Mouse (Mus musculus) embryonic facial prominence, embryonic 14.5 days (tissue): ENCODE data around the gene Accs. TPM values are rescaled to one million over a fixed set of nuclear protein-coding genes. Genes with fewer than 3 reads are reported as not detected.

Experiments
- ATAC-seq: fragments of 200-750 bp; cut with Nextera tagmentation; 2 replicates; pipeline ENCODE4 v1.8.0; 2017; ENCODE audit warnings: low read depth, moderate number of reproducible peaks, moderate TSS enrichment
- DNase-seq: peaks from one replicate; pipeline ENCODE4 v3.0.0-alpha.2; 2015; ENCODE audit warnings: low spot score
- H3K27ac ChIP-seq: fragments of 300-500 bp; sonication (generic); replicated peaks from 2 replicates; pipeline ENCODE4 v1.5.1; 2014; ENCODE audit warnings: low read depth, mild to moderate bottlenecking, low read length, moderate library complexity
- H3K27me3 ChIP-seq: fragments of 300-500 bp; sonication (generic); replicated peaks from 2 replicates; pipeline ENCODE4 v1.6.1; 2014; ENCODE audit warnings: low read length; ENCODE audit not compliant: control insufficient read depth, insufficient read depth
- H3K36me3 ChIP-seq: fragments of 300-500 bp; sonication (generic); 2 replicates; pipeline ENCODE4 v1.6.1; 2014; ENCODE audit warnings: low read length, mixed read lengths; ENCODE audit not compliant: control insufficient read depth, insufficient read depth
- H3K4me1 ChIP-seq: fragments of 300-500 bp; sonication (generic); 2 replicates; pipeline ENCODE4 v1.6.1; 2014; ENCODE audit warnings: antibody characterized with exemption, low read length; ENCODE audit not compliant: control insufficient read depth, insufficient read depth
- H3K4me2 ChIP-seq: fragments of 300-500 bp; sonication (generic); 2 replicates; pipeline ENCODE4 v1.6.1; 2014; ENCODE audit warnings: low read depth, mild to moderate bottlenecking, low read length, moderate library complexity, mixed read lengths
- H3K4me3 ChIP-seq: fragments of 300-500 bp; sonication (generic); 2 replicates; pipeline ENCODE4 v1.5.1; 2014; ENCODE audit warnings: low read depth, mild to moderate bottlenecking, low read length
- H3K9ac ChIP-seq: fragments of 300-500 bp; sonication (generic); 2 replicates; pipeline ENCODE4 v1.6.1; 2014; ENCODE audit warnings: low read depth, mild to moderate bottlenecking, low read length, moderate library complexity, mixed read lengths
- H3K9me3 ChIP-seq: fragments of 300-500 bp; sonication (generic); 2 replicates; pipeline ENCODE4 v1.6.1; 2016; ENCODE audit warnings: low read length; ENCODE audit not compliant: control insufficient read depth
- WGBS: fragments of 180-500 bp; shearing (Covaris S2); extraction: QIAGEN DNeasy Blood & Tissue Kit; methylation state at CpG from one replicate; pipeline ENCODE4 v1.1.7; 2014; 5-methylcytosine and 5-hydroxymethylcytosine counted together
- polyA plus RNA-seq: library from polyadenylated mRNA; unstranded; fragments of >200 nt; fragmentation: Nextera tagmentation; extraction: Ambion mirVana; gene quantifications from 2 replicates; pipeline ENCODE4 v1.2.1, GENCODE M21; 2014

Gene Accs
- polyA plus RNA-seq = 5.7 and 7.0 TPM in 2 replicates

GRCm38 (mm10) chr2:93849505-93850089, at the start of gene Accs:
Gene Accs (minus strand): TSS chr2:93849943.
- WGBS = under 1% methylated on average over 28 of the region's 28 CpGs

GRCm38 (mm10) chr2:93891611-93892280, 42.0 kb upstream of the Accs start:
- H3K4me1 ChIP-seq = peaks cover 9% of the 10 kb centered on the region
- no peak overlapping the region for H3K4me3 ChIP-seq
- peak overlapping the region; percentile 12; the same call in 1 of the 2 replicates for H3K27ac ChIP-seq
- H3K4me2 ChIP-seq = no peak overlapping the region
- no peaks in the 10 kb centered on the region for H3K9me3 ChIP-seq
- WGBS = 19% methylated on average over 9 of the region's 9 CpGs
- DNase-seq = peak; percentile 91
- no peaks in the 10 kb centered on the region for H3K36me3 ChIP-seq
- ATAC-seq = peak; percentile 95
- no peak overlapping the region for H3K9ac ChIP-seq
- no peaks in the 10 kb centered on the region for H3K27me3 ChIP-seq

More at GRCm38 (mm10) chr2:93849505-93850089, at the start of gene Accs:
- Histone ChIP-seq H3K9ac (peak within 1 kb of the TSS; percentile 71), H3K27me3 (no peaks in the 10 kb centered on the region), H3K4me1 (peaks cover 21% of the 10 kb centered on the region), H3K36me3 (peaks cover 7% of the 10 kb centered on the region; the same call in 1 of the 2 replicates), H3K4me2 (peak within 1 kb of the TSS; percentile 83), H3K27ac (peak within 1 kb of the TSS; percentile 80), H3K9me3 (no peaks in the 10 kb centered on the region), H3K4me3 (peak within 1 kb of the TSS; percentile 47)
- ATAC-seq (peak; percentile 88), DNase-seq (peak; percentile 94)

- Histone ChIP-seq H3K36me3 (no peaks in the 10 kb centered on the region), H3K27ac (no peak overlapping the region), H3K4me2 (no peak overlapping the region), H3K27me3 (no peaks in the 10 kb centered on the region), H3K9me3 (no peaks in the 10 kb centered on the region), H3K4me3 (no peak overlapping the region), H3K9ac (no peak overlapping the region), H3K4me1 (peaks cover 9% of the 10 kb centered on the region)
- DNase-seq = no peak
- WGBS = 69% methylated on average over 8 of the region's 8 CpGs
- ATAC-seq = no peak
Measured at GRCm38 (mm10) chr2:93890143-93890542, 40.4 kb upstream of the Accs start.

- Histone ChIP-seq H3K9ac (no peak overlapping the region), H3K4me3 (no peak overlapping the region), H3K27ac (no peak overlapping the region), H3K36me3 (no peaks in the 10 kb centered on the region), H3K4me2 (no peak overlapping the region), H3K4me1 (peaks cover 9% of the 10 kb centered on the region), H3K9me3 (no peaks in the 10 kb centered on the region), H3K27me3 (no peaks in the 10 kb centered on the region)
- 80% methylated on average over 7 of the region's 7 CpGs for WGBS
- DNase-seq (no peak), ATAC-seq (no peak)
Measured at GRCm38 (mm10) chr2:93889071-93889470, 39.3 kb upstream of the Accs start.

- ATAC-seq (no peak), DNase-seq (no peak)
- no peaks in the 10 kb centered on the region for H3K9me3 ChIP-seq
- H3K4me1 ChIP-seq = peaks cover 9% of the 10 kb centered on the region
- 79% methylated on average over 6 of the region's 6 CpGs for WGBS
- no peaks in the 10 kb centered on the region for H3K36me3 ChIP-seq
- no peak overlapping the region for H3K27ac ChIP-seq
- H3K9ac ChIP-seq = no peak overlapping the region
- H3K27me3 ChIP-seq = no peaks in the 10 kb centered on the region
- no peak overlapping the region for H3K4me3 ChIP-seq
- H3K4me2 ChIP-seq = no peak overlapping the region
Measured at GRCm38 (mm10) chr2:93888366-93888765, 38.6 kb upstream of the Accs start.

GRCm38 (mm10) chr2:93887273-93887672, 37.5 kb upstream of the Accs start:
- Histone ChIP-seq H3K9me3 (no peaks in the 10 kb centered on the region), H3K4me2 (no peak overlapping the region), H3K27me3 (no peaks in the 10 kb centered on the region), H3K4me1 (peaks cover 9% of the 10 kb centered on the region), H3K36me3 (no peaks in the 10 kb centered on the region), H3K4me3 (no peak overlapping the region), H3K9ac (no peak overlapping the region), H3K27ac (no peak overlapping the region)
- DNase-seq = no peak
- WGBS = 69% methylated on average over 11 of the region's 11 CpGs
- no peak for ATAC-seq

GRCm38 (mm10) chr2:93886013-93886794, 36.5 kb upstream of the Accs start:
- no peaks in the 10 kb centered on the region for H3K9me3 ChIP-seq
- ATAC-seq (no peak), DNase-seq (no peak)
- no peak overlapping the region for H3K27ac ChIP-seq
- peaks cover 3% of the 10 kb centered on the region; the same call in 1 of the 2 replicates for H3K4me1 ChIP-seq
- H3K4me3 ChIP-seq = no peak overlapping the region
- H3K9ac ChIP-seq = no peak overlapping the region
- no peaks in the 10 kb centered on the region for H3K36me3 ChIP-seq
- no peak overlapping the region for H3K4me2 ChIP-seq
- 56% methylated on average over 10 of the region's 10 CpGs for WGBS
- H3K27me3 ChIP-seq = no peaks in the 10 kb centered on the region

- Histone ChIP-seq H3K27ac (no peak overlapping the region), H3K4me3 (no peak overlapping the region), H3K9me3 (no peaks in the 10 kb centered on the region), H3K9ac (no peak overlapping the region), H3K4me2 (no peak overlapping the region), H3K4me1 (peaks cover 3% of the 10 kb centered on the region; the same call in 1 of the 2 replicates), H3K36me3 (no peaks in the 10 kb centered on the region), H3K27me3 (no peaks in the 10 kb centered on the region)
- ATAC-seq (no peak), DNase-seq (no peak)
- WGBS = 54% methylated on average over 5 of the region's 5 CpGs
Measured at GRCm38 (mm10) chr2:93883066-93883465, 33.3 kb upstream of the Accs start.
